Mouse (Mus musculus) liver, embryonic 12.5 days (tissue): Measurements from ENCODE around the gene Npw. TPM values are rescaled to one million over a fixed set of nuclear protein-coding genes. Genes with fewer than 3 reads are reported as not detected.

Experiments
- ATAC-seq: fragments of 200-750 bp; cut with Nextera tagmentation; 2 replicates; pipeline ENCODE4 v1.8.0; 2017; ENCODE audit warnings: moderate number of reproducible peaks, mild to moderate bottlenecking, moderate library complexity
- H3K27ac ChIP-seq: fragments of 300-500 bp; sonication (generic); 2 replicates; pipeline ENCODE4 v1.5.1; 2016; ENCODE audit warnings: mild to moderate bottlenecking
- H3K27me3 ChIP-seq: fragments of 300-500 bp; sonication (generic); replicated peaks from 2 replicates; pipeline ENCODE4 v1.6.1; 2016; ENCODE audit warnings: mild to moderate bottlenecking, moderate library complexity
- H3K36me3 ChIP-seq: fragments of 300-500 bp; sonication (generic); 2 replicates; pipeline ENCODE4 v1.6.1; 2016; ENCODE audit warnings: mild to moderate bottlenecking, moderate library complexity
- H3K4me1 ChIP-seq: fragments of 300-500 bp; sonication (generic); 2 replicates; pipeline ENCODE4 v1.6.1; 2016
- H3K4me2 ChIP-seq: fragments of 300-500 bp; sonication (generic); 2 replicates; pipeline ENCODE4 v1.6.1; 2016; ENCODE audit warnings: mild to moderate bottlenecking, moderate library complexity
- H3K4me3 ChIP-seq: fragments of 300-500 bp; sonication (generic); 2 replicates; pipeline ENCODE4 v1.5.1; 2016; ENCODE audit warnings: mild to moderate bottlenecking, moderate library complexity
- H3K9ac ChIP-seq: fragments of 300-500 bp; sonication (generic); 2 replicates; pipeline ENCODE4 v1.6.1; 2016; ENCODE audit warnings: mild to moderate bottlenecking, moderate library complexity
- H3K9me3 ChIP-seq: fragments of 300-500 bp; sonication (generic); replicated peaks from 2 replicates; pipeline ENCODE4 v1.6.1; 2016; ENCODE audit warnings: mild to moderate bottlenecking, moderate library complexity
- WGBS: fragments of 180-500 bp; shearing (Covaris S2); methylation state at CpG from one replicate; pipeline ENCODE4 v1.1.7; 2016; ENCODE audit not compliant: insufficient replicate concordance; 5-methylcytosine and 5-hydroxymethylcytosine counted together
- polyA plus RNA-seq: library from polyadenylated mRNA; unstranded; fragments of >200 nt; fragmentation: Nextera tagmentation; extraction: Ambion mirVana; gene quantifications from 2 replicates; pipeline ENCODE4 v1.2.1, GENCODE M21; 2016

The Npw gene
- polyA plus RNA-seq, 1 experiment from 2014 or later, result 0.33 TPM

- Histone ChIP-seq H3K36me3 (no peaks in the 10 kb centered on the region), H3K4me1 (peaks cover 42% of the 10 kb centered on the region), H3K4me2 (peak overlapping the region; percentile 80), H3K9me3 (no peaks in the 10 kb centered on the region), H3K9ac (no peak overlapping the region), H3K27me3 (peaks cover 64% of the 10 kb centered on the region), H3K4me3 (no peak overlapping the region), H3K27ac (no peak overlapping the region)
- ATAC-seq, result no peak
- 65% methylated on average over 10 of the region's 10 CpGs for WGBS
Measured at GRCm38 (mm10) chr17:24648731-24649377, 9.4 kb downstream of the Npw start.

- ATAC-seq, result no peak
- 64% methylated on average over 11 of the region's 11 CpGs for WGBS
- H3K9ac ChIP-seq, result no peak overlapping the region
- H3K27ac ChIP-seq, result no peak overlapping the region
- H3K9me3 ChIP-seq, result no peaks in the 10 kb centered on the region
- peaks cover 58% of the 10 kb centered on the region for H3K27me3 ChIP-seq
- H3K36me3 ChIP-seq, result no peaks in the 10 kb centered on the region
- H3K4me3 ChIP-seq, result no peak overlapping the region
- no peak overlapping the region for H3K4me2 ChIP-seq
- H3K4me1 ChIP-seq, result peaks cover 46% of the 10 kb centered on the region
Measured at GRCm38 (mm10) chr17:24647493-24647892, 10.8 kb downstream of the Npw start.

GRCm38 (mm10) chr17:24646381-24646780 lies 11.9 kb downstream of the Npw start:
- 66% methylated on average over 4 of the region's 4 CpGs for WGBS
- peaks cover 46% of the 10 kb centered on the region for H3K4me1 ChIP-seq
- no peak overlapping the region for H3K27ac ChIP-seq
- H3K4me2 ChIP-seq, result no peak overlapping the region
- no peaks in the 10 kb centered on the region for H3K9me3 ChIP-seq
- H3K9ac ChIP-seq, result no peak overlapping the region
- H3K4me3 ChIP-seq, result no peak overlapping the region
- H3K27me3 ChIP-seq, result peaks cover 46% of the 10 kb centered on the region
- no peak for ATAC-seq
- peaks cover 4% of the 10 kb centered on the region; the same call in 1 of the 2 replicates for H3K36me3 ChIP-seq

GRCm38 (mm10) chr17:24645916-24646315 lies 12.3 kb downstream of the Npw start:
- peaks cover 46% of the 10 kb centered on the region for H3K4me1 ChIP-seq
- H3K27ac ChIP-seq, result peak overlapping the region; percentile 42
- H3K27me3 ChIP-seq, result peaks cover 42% of the 10 kb centered on the region
- no peak overlapping the region for H3K4me3 ChIP-seq
- no peak for ATAC-seq
- no peak overlapping the region for H3K4me2 ChIP-seq
- H3K36me3 ChIP-seq, result peaks cover 4% of the 10 kb centered on the region; the same call in 1 of the 2 replicates
- WGBS, result 41% methylated on average over 3 of the region's 3 CpGs
- H3K9ac ChIP-seq, result peak overlapping the region; percentile 8; the same call in 1 of the 2 replicates
- no peaks in the 10 kb centered on the region for H3K9me3 ChIP-seq

GRCm38 (mm10) chr17:24644875-24645721 lies 13.2 kb downstream of the Npw start:
- H3K4me3 ChIP-seq, result no peak overlapping the region
- peaks cover 34% of the 10 kb centered on the region for H3K27me3 ChIP-seq
- H3K4me2 ChIP-seq, result peak overlapping the region; percentile 11; the same call in 1 of the 2 replicates
- H3K9ac ChIP-seq, result no peak overlapping the region
- no peaks in the 10 kb centered on the region for H3K9me3 ChIP-seq
- H3K36me3 ChIP-seq, result peaks cover 6% of the 10 kb centered on the region; the same call in 1 of the 2 replicates
- peaks cover 40% of the 10 kb centered on the region for H3K4me1 ChIP-seq
- 41% methylated on average over 9 of the region's 9 CpGs for WGBS
- ATAC-seq, result peak; percentile 55
- H3K27ac ChIP-seq, result peak overlapping the region; percentile 42

GRCm38 (mm10) chr17:24644030-24644715 lies 14.1 kb downstream of the Npw start:
- Histone ChIP-seq H3K9ac (no peak overlapping the region), H3K27me3 (peaks cover 24% of the 10 kb centered on the region), H3K4me3 (no peak overlapping the region), H3K9me3 (no peaks in the 10 kb centered on the region), H3K36me3 (peaks cover 9% of the 10 kb centered on the region; the same call in 1 of the 2 replicates), H3K4me1 (peaks cover 32% of the 10 kb centered on the region), H3K27ac (peak overlapping the region; percentile 42), H3K4me2 (peak overlapping the region; percentile 11; the same call in 1 of the 2 replicates)
- no peak for ATAC-seq
- 45% methylated on average over 7 of the region's 7 CpGs for WGBS

- H3K4me1 ChIP-seq, result peaks cover 32% of the 10 kb centered on the region
- H3K9me3 ChIP-seq, result no peaks in the 10 kb centered on the region
- 64% methylated on average over 6 of the region's 6 CpGs for WGBS
- no peak overlapping the region for H3K4me3 ChIP-seq
- no peak overlapping the region for H3K9ac ChIP-seq
- ATAC-seq, result no peak
- H3K27me3 ChIP-seq, result peaks cover 11% of the 10 kb centered on the region
- H3K27ac ChIP-seq, result no peak overlapping the region
- peaks cover 15% of the 10 kb centered on the region; the same call in 1 of the 2 replicates for H3K36me3 ChIP-seq
- no peak overlapping the region for H3K4me2 ChIP-seq
Measured at GRCm38 (mm10) chr17:24642791-24643343, 15.4 kb downstream of the Npw start.

GRCm38 (mm10) chr17:24641944-24642343 lies 16.3 kb downstream of the Npw start:
- ATAC-seq, result no peak
- Histone ChIP-seq H3K36me3 (peaks cover 15% of the 10 kb centered on the region; the same call in 1 of the 2 replicates), H3K4me3 (no peak overlapping the region), H3K9ac (no peak overlapping the region), H3K9me3 (no peaks in the 10 kb centered on the region), H3K27me3 (peaks cover 2% of the 10 kb centered on the region), H3K4me2 (no peak overlapping the region), H3K4me1 (peaks cover 34% of the 10 kb centered on the region), H3K27ac (no peak overlapping the region)
- 83% methylated on average over 14 of the region's 14 CpGs for WGBS

- no peak overlapping the region for H3K9ac ChIP-seq
- H3K4me1 ChIP-seq, result peaks cover 37% of the 10 kb centered on the region
- H3K27ac ChIP-seq, result no peak overlapping the region
- no peak for ATAC-seq
- no peaks in the 10 kb centered on the region for H3K9me3 ChIP-seq
- no peaks in the 10 kb centered on the region; the same call in 1 of the 2 replicates for H3K27me3 ChIP-seq
- H3K4me3 ChIP-seq, result no peak overlapping the region
- WGBS, result 80% methylated on average over 15 of the region's 15 CpGs
- H3K36me3 ChIP-seq, result peaks cover 15% of the 10 kb centered on the region; the same call in 1 of the 2 replicates
- H3K4me2 ChIP-seq, result no peak overlapping the region
Measured at GRCm38 (mm10) chr17:24640581-24640980, 17.7 kb downstream of the Npw start.

- H3K4me1 ChIP-seq, result peaks cover 33% of the 10 kb centered on the region
- ATAC-seq, result no peak
Measured at GRCm38 (mm10) chr17:24640119-24640518, 18.1 kb downstream of the Npw start.

GRCm38 (mm10) chr17:24639571-24639988 lies 18.7 kb downstream of the Npw start:
- peaks cover 27% of the 10 kb centered on the region for H3K4me1 ChIP-seq
- WGBS, result 80% methylated on average over 5 of the region's 5 CpGs

More at GRCm38 (mm10) chr17:24640119-24640518, 18.1 kb downstream of the Npw start:
- Histone ChIP-seq H3K36me3 (peaks cover 15% of the 10 kb centered on the region; the same call in 1 of the 2 replicates), H3K4me3 (no peak overlapping the region), H3K9me3 (no peaks in the 10 kb centered on the region), H3K27ac (no peak overlapping the region), H3K27me3 (no peaks in the 10 kb centered on the region; the same call in 1 of the 2 replicates), H3K4me2 (no peak overlapping the region), H3K9ac (no peak overlapping the region)
- WGBS, result 78% methylated on average over 7 of the region's 7 CpGs

More at GRCm38 (mm10) chr17:24639571-24639988, 18.7 kb downstream of the Npw start:
- Histone ChIP-seq H3K9ac (no peak overlapping the region), H3K36me3 (peaks cover 15% of the 10 kb centered on the region; the same call in 1 of the 2 replicates), H3K4me2 (no peak overlapping the region), H3K27ac (no peak overlapping the region), H3K9me3 (no peaks in the 10 kb centered on the region), H3K4me3 (no peak overlapping the region), H3K27me3 (no peaks in the 10 kb centered on the region)
- no peak for ATAC-seq
